Mouse (Mus musculus) c-Kit-negative CD71-positive TER-119-positive erythroid progenitor cells, embryonic 14.5 days (primary cell): Measurements from ENCODE around the gene Stip1.
"Not testable (repeated sequence)": the region's sequence is repeated elsewhere in the genome, so short reads cannot be mapped to it uniquely, and the experiment has no call there.

ENCODE experiments used
- DNase-seq: peaks from one replicate; pipeline ENCODE4 v3.0.0-alpha.2; 2013; ENCODE audit warnings: low read depth, low spot score

Stip1 gene

GRCm38 (mm10) chr19:7039841-7040636 is at the start of gene Stip1:
Stip1 (minus strand) TSS chr19:7039967.
- peak; percentile 100 for DNase-seq

GRCm38 (mm10) chr19:7089050-7089449 is 49.3 kb upstream of the Stip1 start:
- no peak for DNase-seq

DNA sequence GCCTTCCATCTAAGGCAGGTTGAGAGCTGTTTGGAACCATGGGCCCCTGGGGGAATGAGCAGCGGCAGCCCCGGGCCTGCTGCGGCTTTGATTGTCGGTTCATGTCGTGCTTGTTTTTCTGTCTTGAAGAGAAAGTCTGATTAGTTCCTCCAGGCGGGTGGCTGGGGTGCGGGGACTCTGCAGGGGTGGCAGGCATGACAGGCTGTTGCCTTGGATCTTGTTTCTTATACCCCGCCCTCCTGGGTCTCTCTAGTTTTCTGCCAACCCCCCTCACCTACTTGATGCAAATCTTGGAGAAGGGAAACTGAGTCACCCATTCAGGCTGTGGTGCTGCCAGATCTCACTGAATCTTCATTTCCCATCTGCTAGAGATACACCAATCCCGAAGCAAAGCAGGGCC is 48.8 kb upstream of the Stip1 start:
- no peak for DNase-seq

GRCm38 (mm10) chr19:7084734-7085133 is 45.0 kb upstream of the Stip1 start:
- no peak for DNase-seq

DNA sequence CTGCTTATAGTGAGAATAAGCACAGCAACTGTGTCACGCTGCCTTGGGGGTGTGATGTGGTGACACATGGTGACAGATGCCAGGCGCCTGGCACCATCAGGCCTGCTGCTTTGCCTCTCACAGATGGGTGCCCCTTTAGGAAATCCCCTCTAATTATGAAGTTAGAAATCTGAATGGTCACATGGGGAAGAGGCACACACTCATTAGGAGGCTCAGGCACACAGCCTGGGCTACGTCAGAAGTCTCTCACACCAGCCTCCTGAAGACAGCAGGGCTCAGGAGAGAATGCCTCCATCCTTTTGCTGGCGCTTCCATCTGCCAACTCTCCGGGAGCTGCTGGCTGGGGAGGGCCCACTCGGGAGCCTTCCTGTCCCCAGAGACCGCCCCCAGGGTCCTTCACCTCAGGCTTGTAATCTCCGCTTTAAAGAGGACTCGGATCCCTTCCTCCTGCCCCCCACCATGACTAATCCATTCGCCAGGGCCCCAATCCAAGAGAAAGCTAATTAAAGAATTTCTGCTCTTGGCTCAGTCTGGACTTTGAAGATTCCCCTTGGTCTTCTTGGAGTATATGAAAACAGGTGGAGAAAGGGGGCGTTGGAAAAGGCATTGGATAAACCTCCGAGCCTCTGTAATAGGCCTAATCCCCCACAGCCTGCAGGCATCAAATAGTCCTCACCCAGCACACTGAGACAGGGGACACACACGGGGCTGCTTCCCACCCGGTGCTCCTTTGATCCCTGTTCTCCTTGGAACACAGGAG is 43.4 kb upstream of the Stip1 start:
- no peak for DNase-seq

DNA sequence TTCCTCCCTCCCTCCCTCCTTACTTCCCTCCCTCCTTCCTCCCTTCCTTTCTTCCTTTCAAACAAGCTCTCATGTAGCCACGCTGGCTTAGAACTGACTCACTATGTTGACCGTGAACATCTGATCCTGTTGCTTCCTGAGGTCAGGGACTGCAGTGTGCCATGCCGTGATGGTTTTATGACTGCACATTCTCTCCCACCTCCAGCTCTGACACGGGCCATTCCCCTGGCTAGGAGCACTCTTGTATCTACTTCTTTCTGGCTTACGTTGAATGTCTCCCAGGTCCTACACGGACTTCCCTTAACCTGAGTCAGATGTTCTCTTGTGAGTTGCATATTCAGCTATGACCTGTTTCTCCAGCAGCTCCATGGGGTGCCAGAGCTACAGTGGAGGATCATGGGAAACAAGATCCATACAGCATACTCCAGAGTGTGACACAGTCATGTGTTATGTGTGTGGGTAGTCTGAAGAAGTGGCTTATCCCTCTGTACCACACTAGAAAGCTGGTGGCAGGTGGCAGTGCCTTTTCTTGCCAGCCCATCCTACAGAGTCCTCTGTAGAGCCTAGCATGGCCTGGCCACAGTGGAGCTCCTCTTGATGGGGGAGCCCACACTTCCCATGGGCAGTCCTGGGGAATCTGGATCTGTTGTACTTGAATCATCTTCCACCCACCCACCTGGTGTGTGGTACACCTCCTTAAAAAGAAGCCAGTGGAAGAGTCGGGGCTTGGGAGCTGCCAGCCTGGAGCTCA is 41.9 kb upstream of the Stip1 start:
- no peak for DNase-seq

GRCm38 (mm10) chr19:7078271-7078670 is 38.5 kb upstream of the Stip1 start:
- no peak for DNase-seq

GRCm38 (mm10) chr19:7077666-7078065 is 37.9 kb upstream of the Stip1 start:
- no peak for DNase-seq

- DNase-seq, result not testable (repeated sequence)
Observed at GRCm38 (mm10) chr19:7075336-7075735, 35.6 kb upstream of the Stip1 start.

DNA sequence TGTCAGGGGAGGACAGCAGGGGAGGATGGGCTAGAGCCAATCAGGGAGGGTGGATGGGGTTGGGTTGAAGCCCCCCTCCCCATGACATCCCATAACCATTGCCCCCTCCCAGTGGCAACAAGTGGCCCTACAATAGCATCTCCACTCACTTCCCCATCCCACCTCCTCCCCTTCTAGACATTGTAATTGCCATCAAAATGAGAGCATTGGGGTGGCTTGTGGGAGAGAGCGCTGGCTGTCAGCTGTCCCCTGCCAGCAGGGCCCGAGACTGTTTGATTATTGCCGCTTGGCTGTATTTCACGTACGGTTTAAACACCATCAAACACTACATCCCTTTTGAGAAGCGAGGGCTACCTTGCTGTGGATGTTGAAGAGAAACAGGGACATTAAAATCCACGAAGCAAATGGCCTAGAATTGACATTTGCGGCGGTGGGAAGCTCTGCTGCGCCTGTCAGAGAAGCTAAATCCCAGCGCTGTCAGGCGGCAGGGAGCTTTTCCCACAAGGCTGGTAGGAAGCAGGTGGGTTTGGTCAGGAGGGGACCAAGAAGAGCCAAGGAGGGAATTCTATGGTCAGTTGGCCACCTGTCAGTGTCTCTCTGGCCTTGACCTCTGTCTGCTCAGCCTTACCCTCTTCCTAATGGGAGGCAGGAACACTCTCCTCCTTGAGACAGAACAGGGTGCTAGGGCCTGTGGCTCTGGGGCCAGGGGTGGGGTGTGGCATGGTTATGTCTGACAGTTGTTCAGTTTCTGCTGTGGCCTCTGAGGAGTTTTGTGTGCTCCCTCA is 34.4 kb upstream of the Stip1 start:
- DNase-seq, result no peak

- DNase-seq, result no peak
Observed at GRCm38 (mm10) chr19:7072221-7072620, 32.5 kb upstream of the Stip1 start.

- DNase-seq, result no peak
Observed at GRCm38 (mm10) chr19:7070775-7071174, 31.0 kb upstream of the Stip1 start.

- DNase-seq, result no peak
Observed at GRCm38 (mm10) chr19:7069781-7070763, 30.3 kb upstream of the Stip1 start.

- no peak for DNase-seq
Observed at GRCm38 (mm10) chr19:7068661-7069531, 29.1 kb upstream of the Stip1 start.

DNA sequence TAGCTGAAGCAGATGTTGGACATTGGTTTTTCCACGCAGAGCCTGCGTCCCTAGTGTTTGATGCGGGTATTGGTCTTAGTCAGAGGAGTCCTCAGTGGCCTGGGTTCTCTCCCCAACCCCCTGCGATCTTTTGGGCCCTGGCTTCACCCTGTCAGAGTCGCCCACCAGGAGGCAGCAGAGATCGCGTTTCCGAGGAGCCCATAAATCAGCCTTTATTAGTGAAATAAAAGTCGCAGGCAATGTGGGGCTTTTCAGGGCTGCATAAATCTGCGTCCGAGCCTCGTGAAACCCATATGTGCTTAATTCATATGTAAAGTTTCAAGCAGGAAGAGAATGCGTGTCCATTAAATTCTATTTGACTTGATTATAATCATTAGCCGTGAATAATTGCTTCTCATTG is 28.4 kb upstream of the Stip1 start:
- no peak for DNase-seq

DNA sequence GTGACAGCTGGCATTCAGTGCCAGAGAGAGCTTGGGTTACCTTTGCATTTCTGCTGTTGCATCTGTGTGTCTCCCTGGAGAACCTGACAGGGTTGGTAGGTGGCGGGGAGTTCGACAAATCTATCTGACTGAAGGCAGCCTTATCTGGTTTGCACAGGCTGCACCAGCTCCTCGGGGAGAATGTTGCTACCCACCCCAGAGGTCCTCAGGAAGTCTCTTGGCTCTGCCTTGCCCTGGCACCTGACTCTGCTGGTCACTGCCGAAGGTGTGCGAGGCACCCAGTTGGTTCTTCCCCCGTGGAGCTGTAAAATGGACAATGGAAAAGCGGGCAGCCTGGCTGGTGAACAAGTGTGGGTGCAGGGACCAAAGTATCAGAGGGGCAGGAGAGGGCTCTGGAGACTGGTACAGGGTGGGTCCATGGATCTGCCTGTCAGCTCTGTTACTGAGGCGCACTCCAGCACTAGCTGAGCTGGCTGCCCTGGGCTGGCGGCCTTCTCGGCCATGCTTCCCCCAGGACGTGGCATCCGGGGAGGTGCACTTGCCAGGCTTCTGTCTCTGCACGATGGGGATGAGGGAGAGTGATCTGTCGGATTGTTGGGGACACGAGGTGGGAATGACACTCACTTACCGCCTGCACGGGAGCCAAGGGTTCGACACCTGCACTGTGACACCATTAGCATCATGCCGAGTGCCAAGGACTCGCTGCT is 27.7 kb upstream of the Stip1 start:
- no peak for DNase-seq

- DNase-seq, result no peak
Observed at GRCm38 (mm10) chr19:7066828-7067342, 27.1 kb upstream of the Stip1 start.

GRCm38 (mm10) chr19:7066034-7066827 is 26.5 kb upstream of the Stip1 start:
- DNase-seq, result no peak
